Mouse (Mus musculus) spleen, adult 10 weeks (tissue): ENCODE data around the gene Pgam1. TPM values are rescaled to one million over a fixed set of nuclear protein-coding genes. Genes with fewer than 3 reads are reported as not detected.

Experiments used
- polyA plus RNA-seq: library from polyadenylated mRNA; stranded (reverse); fragments of 350-450 nt; fragmentation: Illumina TruSeq; extraction: RNeasy Lipid Tissue Mini Kit (QIAGEN cat#74804); gene quantifications from one replicate; pipeline ENCODE4 v1.2.3, GENCODE M21; 2015; ENCODE audit warnings: low replicate concordance; ENCODE audit not compliant: insufficient read depth

Pgam1 gene
- polyA plus RNA-seq: 103 TPM

GRCm38 (mm10) chr19:41911178-41912073, at the start of gene Pgam1:
Gene Pgam1, plus strand, starts transcription at chr19:41911923.

GRCm38 (mm10) chr19:41895460-41896318, 16.0 kb upstream of the Pgam1 start, which contains the start of gene Rrp12:
Gene Rrp12, minus strand, starts transcription at chr19:41896173.

GRCm38 (mm10) chr19:41933179-41934086, 21.7 kb downstream of the Pgam1 start, which contains the start of the genes Exosc1 and Zdhhc16:
Gene Exosc1, minus strand, starts transcription at chr19:41933423.
Gene Zdhhc16, plus strand, starts transcription at chr19:41933480.

Other genes with a start within 250 kb of the Pgam1 start
- gene Slit1, start 168.3 kb upstream of the Pgam1 start, polyA plus RNA-seq: 0.59 TPM
- 21.3 TPM for gene Arhgap19, start 109.9 kb upstream of the Pgam1 start, polyA plus RNA-seq
- 5.9 TPM for gene Frat1, start 82.0 kb upstream of the Pgam1 start, polyA plus RNA-seq
- 6.5 TPM for gene Frat2, start 63.8 kb upstream of the Pgam1 start, polyA plus RNA-seq
- gene Rrp12, start 15.8 kb upstream of the Pgam1 start, polyA plus RNA-seq: 6.1 TPM
- 43.0 TPM for gene Exosc1, start 21.5 kb downstream of the Pgam1 start, polyA plus RNA-seq
- gene Zdhhc16, start 21.6 kb downstream of the Pgam1 start, polyA plus RNA-seq: 57.5 TPM
- 44.2 TPM for gene Mms19, start 69.2 kb downstream of the Pgam1 start, polyA plus RNA-seq
- gene Ubtd1, start 69.8 kb downstream of the Pgam1 start, polyA plus RNA-seq: 2.3 TPM
- gene Ankrd2, start 124.1 kb downstream of the Pgam1 start, polyA plus RNA-seq: 1.9 TPM
- 1.3 TPM for gene Hoga1, start 133.7 kb downstream of the Pgam1 start, polyA plus RNA-seq
- 0.23 TPM for gene 4933411K16Rik, start 140.3 kb downstream of the Pgam1 start, polyA plus RNA-seq
- 0.28 TPM for gene Morn4, start 174.4 kb downstream of the Pgam1 start, polyA plus RNA-seq
- gene Pi4k2a, start 178.5 kb downstream of the Pgam1 start, polyA plus RNA-seq: 19.3 TPM
- 8.0 TPM for gene Avpi1, start 217.1 kb downstream of the Pgam1 start, polyA plus RNA-seq
- 42.8 TPM for gene Marveld1, start 235.5 kb downstream of the Pgam1 start, polyA plus RNA-seq